Mouse (Mus musculus) erythroid progenitor cell, adult 5-6 weeks (primary cell): ENCODE results near the gene Echdc3. TPM values are rescaled to one million over a fixed set of nuclear protein-coding genes. Genes with fewer than 3 reads are reported as not detected.

ENCODE experiments used
- ATAC-seq: replicated peaks from 2 replicates; pipeline ENCODE4 v1.8.0; 2016; ENCODE audit warnings: moderate number of reproducible peaks, mild to moderate bottlenecking, moderate TSS enrichment, inconsistent platforms; ENCODE audit not compliant: poor library complexity, low FRiP score, severe bottlenecking
- total RNA-seq, 2 experiments: library from RNA; stranded (forward) in 1 of 2; stranded (reverse) in 1 of 2; fragments of 150-400 nt in 1 of 2; fragments of 186-747, 209-891 nt in 1 of 2; gene quantifications; 2 replicates each; pipeline versions ENCODE4 v1.2.3 to v1.2.4; 2015 to 2017; ENCODE audit warnings: low replicate concordance in 2 of 2

The Echdc3 gene
- total RNA-seq, 2 experiments from 2014 or later, result not detected

DNA sequence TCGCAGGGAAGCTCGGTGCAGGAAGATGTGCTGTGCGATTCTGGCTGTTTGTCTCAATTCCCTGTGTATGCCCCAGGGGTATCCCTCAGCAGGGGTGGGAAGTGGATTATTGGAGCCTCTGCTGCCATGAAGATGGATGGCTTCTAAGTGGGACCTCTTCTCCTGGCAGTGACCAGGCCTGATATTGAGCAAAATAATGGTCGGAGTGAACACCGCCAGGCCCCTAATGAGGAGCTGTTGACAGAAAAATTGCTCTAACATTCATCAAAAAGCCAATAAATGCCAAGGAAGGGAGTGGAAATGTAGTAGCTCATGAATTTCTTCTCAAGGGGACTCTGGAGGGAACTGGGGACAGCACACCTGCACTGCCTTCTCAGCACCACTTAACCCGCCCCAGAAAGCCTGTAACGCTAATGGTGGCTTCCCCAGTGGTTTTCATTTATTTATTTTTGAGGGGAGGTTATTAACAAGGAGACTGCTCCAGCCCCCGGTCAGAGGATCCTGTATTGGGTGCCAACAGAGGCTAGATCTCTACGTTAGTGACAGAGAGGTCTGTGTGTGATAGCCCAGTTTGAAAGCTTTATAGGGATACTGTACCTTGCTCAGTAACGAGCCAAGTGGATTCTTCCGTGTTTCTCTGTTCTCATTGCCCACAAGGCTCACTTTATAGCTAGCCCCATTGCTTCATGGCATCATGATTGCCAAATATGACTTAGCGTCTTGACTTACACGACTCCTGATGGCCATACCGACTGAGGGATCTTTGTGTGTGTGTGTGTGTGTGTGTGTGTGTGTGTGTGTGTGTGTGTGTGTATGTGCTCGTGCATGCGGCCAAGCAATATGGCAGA lies 33.7 kb downstream of the Echdc3 start:
- no peak for ATAC-seq

DNA sequence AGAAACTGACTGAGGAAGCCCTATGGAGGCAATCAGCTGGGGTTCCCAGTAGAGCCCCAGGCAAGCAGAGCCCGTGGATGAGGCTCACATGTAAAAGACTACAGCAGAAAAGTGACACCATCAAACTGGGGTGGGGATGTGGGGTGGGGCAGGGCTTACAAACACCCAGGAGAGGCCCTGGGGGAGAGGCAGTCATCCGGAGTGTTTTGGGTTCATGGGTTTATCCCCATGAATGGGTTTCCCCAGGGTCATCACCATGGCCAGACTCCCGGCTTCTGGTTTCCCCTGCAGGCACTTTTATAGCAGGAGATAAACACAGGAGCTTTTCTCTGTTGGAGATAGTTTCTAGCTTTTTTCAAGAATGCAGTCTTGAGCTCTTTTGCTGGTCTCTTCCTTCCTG lies 39.8 kb downstream of the Echdc3 start:
- no peak for ATAC-seq

- no peak for ATAC-seq
These were observed 44.3 kb downstream of the Echdc3 start for GRCm38 (mm10) chr2:6168560-6168959.

DNA sequence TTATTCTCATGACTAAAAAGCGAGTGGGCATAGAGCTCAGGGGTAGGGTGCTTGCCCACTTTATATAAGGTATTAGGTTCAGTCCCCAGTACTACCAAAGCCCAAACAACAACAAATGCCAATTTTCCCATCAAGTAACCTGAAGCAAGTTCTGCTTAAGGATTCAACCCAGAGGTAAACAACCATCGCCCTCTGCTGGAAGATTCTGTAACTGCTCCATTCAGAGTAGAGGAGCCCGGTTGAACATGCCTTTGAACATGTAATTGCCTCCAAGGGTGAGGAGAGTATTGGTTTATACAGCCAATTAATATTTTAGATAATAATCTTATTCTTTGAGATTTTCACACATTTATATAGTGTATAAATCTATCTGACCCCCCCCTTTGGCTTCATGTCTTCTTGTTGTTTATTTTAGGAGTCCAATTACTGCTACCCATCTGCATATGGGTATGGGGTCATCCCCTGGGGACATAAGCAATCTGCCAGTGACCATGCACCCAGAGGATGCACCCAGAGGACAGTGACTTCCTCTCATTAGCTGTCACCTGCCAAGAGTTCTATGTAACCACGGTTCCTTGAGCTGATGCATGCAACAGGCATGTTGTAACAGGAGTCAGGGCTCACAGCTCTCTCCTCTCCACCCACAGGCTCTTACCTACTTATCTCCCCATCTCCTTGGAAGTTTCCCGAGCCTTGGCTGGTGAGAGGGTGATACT lies 44.8 kb downstream of the Echdc3 start:
- ATAC-seq, result no peak

- ATAC-seq, result no peak
These were observed 47.1 kb downstream of the Echdc3 start for GRCm38 (mm10) chr2:6165771-6166170.

DNA sequence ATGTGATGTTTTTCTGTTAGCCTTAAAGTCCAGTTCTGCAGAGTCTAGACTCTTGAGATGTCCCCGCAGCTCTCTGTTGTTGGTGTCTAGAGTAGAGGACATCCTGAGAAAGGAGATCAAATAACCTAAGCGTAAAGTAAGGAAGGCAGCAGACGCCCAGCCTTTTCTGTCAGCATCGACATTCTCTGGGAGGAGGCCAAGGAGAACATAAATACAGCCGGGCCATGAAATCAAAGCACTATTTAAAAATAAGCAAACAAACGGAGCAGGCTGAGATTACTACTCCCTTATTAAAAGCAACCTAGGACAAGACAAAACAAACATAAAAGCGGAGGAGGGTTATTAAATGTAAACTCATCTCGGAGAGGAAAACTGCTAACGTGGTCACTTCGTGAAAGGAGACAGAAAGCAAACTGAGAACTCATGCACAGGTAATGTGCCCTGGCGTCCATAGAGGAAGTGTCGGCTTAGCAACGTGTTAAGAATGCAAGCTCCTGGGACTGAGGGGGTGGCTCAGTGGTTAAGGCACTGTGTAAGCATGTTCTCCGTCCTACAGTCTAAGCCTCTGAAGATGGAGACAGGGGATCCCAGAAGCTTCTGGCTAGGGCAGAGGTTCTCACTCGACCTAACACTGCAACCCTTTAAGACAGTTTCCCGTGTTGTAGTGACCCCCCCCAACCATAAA lies 48.1 kb downstream of the Echdc3 start:
- ATAC-seq, result no peak

DNA sequence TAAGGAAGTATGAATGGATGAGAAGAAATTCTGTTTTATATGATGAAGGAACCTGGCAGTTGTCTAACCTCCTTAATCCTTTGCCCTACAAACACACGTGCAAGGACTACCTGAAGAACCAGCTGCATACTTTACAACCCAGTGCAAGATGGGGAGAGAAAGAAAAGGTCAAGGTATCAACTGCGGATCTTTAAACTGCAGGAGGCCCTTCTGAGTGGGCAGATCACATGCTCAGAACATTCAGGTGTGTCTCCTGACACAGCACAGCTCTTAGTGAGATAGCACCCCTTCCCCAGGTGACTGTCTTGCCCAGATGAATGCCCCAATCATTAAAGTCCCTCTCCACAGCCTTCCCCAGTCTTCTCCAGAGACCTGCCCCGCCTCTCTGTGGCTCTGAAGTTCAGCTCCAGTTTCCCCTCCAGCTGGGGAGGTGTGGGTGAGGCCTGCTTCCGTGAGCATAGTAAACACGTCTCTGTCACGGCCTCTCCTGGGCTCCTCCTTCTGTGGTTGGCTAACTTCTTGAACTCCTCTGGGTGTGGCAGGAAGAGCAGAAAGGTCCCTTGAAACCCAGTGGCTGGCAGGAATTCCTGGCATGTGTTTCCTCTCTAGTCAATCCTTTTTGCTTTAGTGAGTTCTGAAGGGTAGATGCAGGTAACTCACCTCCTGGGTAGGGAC lies 50.3 kb downstream of the Echdc3 start:
- ATAC-seq, result no peak

DNA sequence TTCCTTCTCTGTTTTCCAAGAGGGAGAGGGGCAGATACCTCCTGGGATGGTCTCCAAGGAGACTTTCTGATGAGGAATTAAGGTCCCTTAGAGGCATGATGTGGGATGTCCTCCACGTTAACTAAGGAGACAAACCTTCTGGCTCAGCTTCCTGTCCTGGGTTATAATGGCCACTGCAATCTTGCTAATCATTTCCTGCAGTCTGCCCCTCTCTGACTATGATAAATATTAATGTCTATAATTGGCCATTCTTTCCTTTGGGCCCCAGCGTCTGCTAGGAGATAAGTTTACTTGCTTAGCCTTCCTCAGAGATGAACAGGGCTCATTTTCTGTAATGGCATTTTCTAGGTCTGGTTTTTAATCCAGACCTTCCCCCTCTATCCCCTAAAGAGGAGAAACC lies 53.1 kb downstream of the Echdc3 start:
- no peak for ATAC-seq

DNA sequence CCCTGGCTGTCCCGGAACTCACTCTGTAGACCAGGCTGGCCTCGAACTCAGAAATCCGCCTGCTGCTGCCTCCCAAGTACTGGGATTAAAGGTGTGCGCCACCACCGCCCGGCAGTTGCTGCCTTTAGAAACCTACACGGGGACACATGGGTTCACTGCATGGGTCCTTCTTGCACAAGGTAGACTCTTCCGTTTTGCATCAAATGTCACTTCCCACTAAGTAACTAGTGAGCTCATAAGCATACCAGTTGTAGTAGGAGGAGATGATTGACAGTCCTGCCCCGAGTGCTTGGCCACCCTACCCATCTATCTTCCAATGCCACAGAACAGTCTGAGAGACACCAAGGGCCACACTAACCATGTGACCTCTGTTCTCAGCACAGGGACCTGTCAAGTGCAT lies 53.6 kb downstream of the Echdc3 start:
- no peak for ATAC-seq

- no peak for ATAC-seq
These were observed 55.2 kb downstream of the Echdc3 start for GRCm38 (mm10) chr2:6157635-6158034.

GRCm38 (mm10) chr2:6157208-6157607 lies 55.6 kb downstream of the Echdc3 start:
- ATAC-seq, result no peak

DNA sequence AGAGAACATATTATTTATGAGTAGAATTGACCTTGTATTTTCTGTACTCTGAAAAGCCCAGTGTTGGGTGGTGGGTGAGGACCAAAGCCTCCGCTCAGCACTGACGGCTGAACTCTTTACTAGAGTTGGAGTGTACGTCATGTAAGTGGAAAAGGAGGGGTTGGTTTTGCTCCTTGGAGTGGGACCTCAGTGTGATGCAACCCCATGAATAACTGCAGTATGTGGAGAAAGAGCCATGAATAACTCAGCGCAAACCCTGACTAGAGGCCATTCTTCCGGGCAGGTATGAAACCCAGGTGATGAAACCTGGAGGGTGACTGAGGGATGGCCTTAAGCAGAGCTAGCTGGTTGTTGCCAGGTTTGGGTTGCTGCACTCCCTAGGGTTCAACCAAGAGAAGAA lies 63.0 kb downstream of the Echdc3 start:
- no peak for ATAC-seq

DNA sequence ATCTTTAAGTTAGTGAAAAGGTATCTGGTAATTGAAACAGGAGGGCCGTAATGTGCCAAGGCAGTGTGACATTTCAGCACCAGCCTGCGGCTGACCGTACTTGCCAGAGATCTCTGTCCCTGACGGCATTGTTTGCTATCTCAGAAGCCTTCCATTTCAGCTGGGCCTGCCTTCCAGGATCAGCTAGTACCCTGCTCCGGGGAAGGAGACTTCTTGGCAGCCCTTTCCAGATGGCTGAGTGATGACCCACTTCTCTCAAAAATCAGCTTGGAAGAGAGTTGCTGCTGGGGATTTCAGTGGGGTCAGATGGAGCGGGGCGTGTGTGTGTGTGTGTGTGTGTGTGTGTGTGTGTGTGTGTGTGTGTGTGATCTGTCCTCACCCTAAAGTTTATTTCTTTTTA lies 65.9 kb downstream of the Echdc3 start:
- no peak for ATAC-seq

GRCm38 (mm10) chr2:6146257-6146656 lies 66.6 kb downstream of the Echdc3 start:
- no peak for ATAC-seq

- ATAC-seq, result no peak
These were observed 67.2 kb downstream of the Echdc3 start for GRCm38 (mm10) chr2:6145611-6146010.

DNA sequence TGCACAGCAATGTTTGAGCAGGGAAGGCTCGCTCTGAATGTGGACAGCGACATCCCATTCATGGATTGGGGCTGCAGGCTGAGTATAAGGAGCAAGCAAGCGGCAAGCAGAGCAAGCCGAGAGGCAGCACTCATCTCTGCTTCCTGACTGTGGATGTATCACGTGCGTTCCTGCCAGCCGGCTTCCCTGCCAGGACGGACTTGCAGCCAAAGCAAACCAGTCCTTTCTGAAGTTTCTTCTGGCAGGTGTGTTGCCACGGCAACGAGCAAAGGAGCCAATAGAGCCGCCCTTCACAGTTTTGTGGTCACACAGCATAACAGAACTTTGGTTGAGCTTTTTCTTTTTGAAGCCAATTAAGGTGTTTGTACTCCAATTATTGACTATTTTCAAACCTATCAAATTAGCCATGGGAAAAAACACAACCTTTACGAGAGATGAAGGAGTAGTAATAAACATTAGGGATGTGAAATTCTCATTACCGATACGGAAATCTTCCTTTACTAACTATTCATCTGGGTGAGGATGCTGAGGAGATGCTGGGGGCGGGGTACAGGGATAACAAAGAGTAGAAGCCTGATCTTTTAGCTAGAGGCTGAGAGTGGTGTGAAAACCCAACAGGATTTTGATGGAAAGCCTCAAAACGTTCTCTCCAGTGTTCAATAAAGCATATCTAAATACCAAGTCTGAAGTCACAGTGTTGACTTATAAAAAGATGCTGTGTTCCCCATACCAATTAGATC lies 69.7 kb downstream of the Echdc3 start:
- no peak for ATAC-seq

DNA sequence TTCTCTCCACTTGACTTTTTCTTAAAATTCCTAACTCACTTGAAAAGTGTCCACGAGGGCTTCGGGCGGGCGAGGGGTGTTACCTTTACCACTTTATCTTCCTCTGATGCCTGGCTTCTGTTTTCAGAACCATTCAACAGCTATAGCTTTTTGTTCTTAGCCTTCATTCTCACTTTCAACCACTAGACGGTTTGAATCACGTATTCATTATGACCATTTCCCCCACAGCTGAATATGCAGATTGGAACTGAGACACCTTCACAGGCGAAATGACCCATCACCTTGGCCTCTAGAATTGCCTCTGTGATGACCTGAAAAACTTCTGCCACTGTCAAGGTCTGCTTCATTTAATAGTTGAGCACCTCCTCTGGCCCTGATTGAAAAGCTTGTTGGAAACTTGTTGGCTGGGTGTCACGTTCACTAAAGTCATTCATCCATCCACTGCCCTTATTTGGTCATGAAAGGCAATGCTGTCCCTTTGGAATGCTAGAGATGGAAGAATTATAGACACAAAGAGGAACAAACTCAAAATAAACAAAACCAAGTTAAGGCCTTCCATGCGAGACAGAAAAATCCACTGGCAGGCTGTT lies 72.2 kb downstream of the Echdc3 start:
- ATAC-seq, result no peak
